Mouse (Mus musculus) CH12.LX (cell line): Measurements from ENCODE around the gene Nagpa. TPM values are rescaled to one million over a fixed set of nuclear protein-coding genes. Genes with fewer than 3 reads are reported as not detected.
A peak's percentile ranks its signal among the peaks of the same experiment; 100 is the strongest.

Experiments used
- DNase-seq: peaks from one replicate; pipeline ENCODE4 v3.0.0-alpha.2; 2013; ENCODE audit errors: extremely low read depth
- H3K27ac ChIP-seq: 2 replicates; pipeline ENCODE4 v1.5.1; 2012; ENCODE audit warnings: low read depth, mild to moderate bottlenecking, control low read depth, moderate library complexity; ENCODE audit not compliant: insufficient read depth
- H3K27me3 ChIP-seq: replicated peaks from 2 replicates; pipeline ENCODE3; 2012; ENCODE audit warnings: inconsistent platforms
- H3K36me3 ChIP-seq, 2 experiments: replicated peaks in 1 of 2; 2 replicates each; pipeline versions ENCODE3 to v1.6.1; 2012; ENCODE audit warnings: inconsistent platforms in 1 of 2, low read length in 1 of 2, mild to moderate bottlenecking in 1 of 2, mixed read lengths in 1 of 2, moderate library complexity in 1 of 2; ENCODE audit not compliant: control insufficient read depth in 1 of 2, insufficient read depth in 1 of 2
- H3K4me1 ChIP-seq, 2 experiments: 2 replicates each; pipeline ENCODE4 v1.6.1; 2012; ENCODE audit warnings: inconsistent platforms in 1 of 2, moderate library complexity in 1 of 2; ENCODE audit not compliant: insufficient read depth in 2 of 2, control insufficient read depth in 1 of 2
- H3K4me2 ChIP-seq: 2 replicates; pipeline ENCODE4 v1.6.1; 2012; ENCODE audit warnings: low read depth, mild to moderate bottlenecking, control low read depth; ENCODE audit not compliant: poor library complexity, insufficient read depth, severe bottlenecking
- H3K4me3 ChIP-seq, 3 experiments: fragments of 150-350 bp in 1 of 3; sonication (generic) in 1 of 3; replicated peaks in 1 of 3; 2 replicates each; pipeline versions ENCODE3 to v1.5.1; 2011 to 2012; ENCODE audit warnings: low read depth in 2 of 3, low read length in 2 of 3, mild to moderate bottlenecking in 2 of 3, moderate library complexity in 2 of 3, control low read depth in 1 of 3, improper control_type of control experiment in 1 of 3, inconsistent platforms in 1 of 3, mixed read lengths in 1 of 3; ENCODE audit not compliant: poor library complexity in 1 of 3
- H3K79me2 ChIP-seq: replicated peaks from 2 replicates; pipeline ENCODE4 v1.6.1; 2012; ENCODE audit warnings: mild to moderate bottlenecking, moderate library complexity; ENCODE audit not compliant: control insufficient read depth, poor library complexity, insufficient read depth, severe bottlenecking; ENCODE audit errors: extremely low read depth
- H3K9ac ChIP-seq: 2 replicates; pipeline ENCODE4 v1.6.1; 2012; ENCODE audit warnings: low read depth, mild to moderate bottlenecking, control low read depth, moderate library complexity; ENCODE audit not compliant: insufficient read depth
- H3K9me3 ChIP-seq: replicated peaks from 2 replicates; pipeline ENCODE3; 2012; ENCODE audit warnings: low read length, inconsistent platforms, mixed read lengths
- CHD1 ChIP-seq: IDR thresholded peaks from 2 replicates; pipeline ENCODE4 v1.6.1; 2012; ENCODE audit warnings: low read depth, low read length, improper control_type of control experiment, inconsistent platforms
- CHD2 ChIP-seq: IDR thresholded peaks from 2 replicates; pipeline ENCODE4 v1.6.1; 2011; ENCODE audit warnings: low read length, improper control_type of control experiment
- CTCF ChIP-seq, 2 experiments: IDR thresholded peaks in 1 of 2; conservative IDR thresholded peaks in 1 of 2; 2 replicates each; pipeline ENCODE4 v1.5.1; 2011 to 2012; ENCODE audit warnings: low read depth in 2 of 2, low read length in 2 of 2, improper control_type of control experiment in 1 of 2, inconsistent platforms in 1 of 2, mild to moderate bottlenecking in 1 of 2, moderate library complexity in 1 of 2
- ELF1 ChIP-seq: IDR thresholded peaks from 2 replicates; pipeline ENCODE4 v1.6.1; 2014; ENCODE audit warnings: low read depth, mild to moderate bottlenecking, inconsistent platforms, low read length, improper control_type of control experiment
- EP300 ChIP-seq: IDR thresholded peaks from 2 replicates; pipeline ENCODE4 v1.6.1; 2011; ENCODE audit warnings: low read length, improper control_type of control experiment
- GABPA ChIP-seq: IDR thresholded peaks from 2 replicates; pipeline ENCODE4 v1.6.1; 2012; ENCODE audit warnings: low read depth, low read length, improper control_type of control experiment, inconsistent platforms; ENCODE audit not compliant: insufficient replicate concordance
- HCFC1 ChIP-seq: IDR thresholded peaks from 2 replicates; pipeline ENCODE4 v1.6.1; 2012; ENCODE audit warnings: low read depth, mild to moderate bottlenecking, inconsistent platforms, low read length, improper control_type of control experiment
- IRF4 ChIP-seq: IDR thresholded peaks from 2 replicates; pipeline ENCODE4 v1.6.1; 2014; ENCODE audit warnings: low read depth, mild to moderate bottlenecking, inconsistent platforms, low read length, improper control_type of control experiment
- JUN ChIP-seq: IDR thresholded peaks from 2 replicates; pipeline ENCODE4 v1.6.1; 2011; ENCODE audit warnings: low read depth, mild to moderate bottlenecking, low read length, improper control_type of control experiment, moderate library complexity; ENCODE audit not compliant: insufficient read depth
- JUND ChIP-seq: conservative IDR thresholded peaks from 2 replicates; pipeline ENCODE4 v1.6.1; 2011; ENCODE audit warnings: low read depth, low read length, improper control_type of control experiment
- MAFK ChIP-seq: IDR thresholded peaks from 2 replicates; pipeline ENCODE4 v1.6.1; 2011; ENCODE audit warnings: low read length, improper control_type of control experiment; ENCODE audit not compliant: insufficient replicate concordance
- MAX ChIP-seq: IDR thresholded peaks from 2 replicates; pipeline ENCODE4 v1.6.1; 2011; ENCODE audit warnings: low read length, improper control_type of control experiment
- MAZ ChIP-seq: IDR thresholded peaks from 2 replicates; pipeline ENCODE4 v1.6.1; 2012; ENCODE audit warnings: low read depth, mild to moderate bottlenecking, inconsistent platforms, low read length, improper control_type of control experiment, moderate library complexity
- MYC ChIP-seq: IDR thresholded peaks from 2 replicates; pipeline ENCODE4 v1.6.1; 2011; ENCODE audit warnings: low read depth, mild to moderate bottlenecking, improper control_type of control experiment, low read length
- NELFE ChIP-seq: IDR thresholded peaks from 2 replicates; pipeline ENCODE4 v1.6.1; 2011; ENCODE audit warnings: low read depth, low read length, improper control_type of control experiment
- POLR2A ChIP-seq: IDR thresholded peaks from 2 replicates; pipeline ENCODE4 v1.6.1; 2011; ENCODE audit warnings: low read depth, mild to moderate bottlenecking, improper control_type of control experiment, low read length
- RAD21 ChIP-seq: IDR thresholded peaks from 2 replicates; pipeline ENCODE4 v1.6.1; 2011; ENCODE audit warnings: low read depth, mild to moderate bottlenecking, low read length, improper control_type of control experiment, moderate library complexity
- RCOR1 ChIP-seq: conservative IDR thresholded peaks from 2 replicates; pipeline ENCODE4 v1.6.1; 2012; ENCODE audit warnings: low read depth, mild to moderate bottlenecking, inconsistent platforms, low read length, improper control_type of control experiment
- SMC3 ChIP-seq: IDR thresholded peaks from 2 replicates; pipeline ENCODE4 v1.6.1; 2011; ENCODE audit warnings: low read depth, low read length, improper control_type of control experiment
- TBP ChIP-seq: conservative IDR thresholded peaks from 2 replicates; pipeline ENCODE4 v1.6.1; 2011; ENCODE audit warnings: low read depth, low read length, improper control_type of control experiment
- TCF12 ChIP-seq: IDR thresholded peaks from 2 replicates; pipeline ENCODE4 v1.6.1; 2014; ENCODE audit warnings: low read depth, mild to moderate bottlenecking, inconsistent platforms, low read length, improper control_type of control experiment
- UBTF ChIP-seq: IDR thresholded peaks from 2 replicates; pipeline ENCODE4 v1.6.1; 2012; ENCODE audit warnings: low read depth, mild to moderate bottlenecking, inconsistent platforms, low read length, improper control_type of control experiment, moderate library complexity
- USF1 ChIP-seq: IDR thresholded peaks from 2 replicates; pipeline ENCODE4 v1.6.1; 2014; ENCODE audit warnings: low read depth, mild to moderate bottlenecking, inconsistent platforms, low read length, improper control_type of control experiment
- USF2 ChIP-seq: conservative IDR thresholded peaks from 2 replicates; pipeline ENCODE4 v1.6.1; 2011; ENCODE audit warnings: low read depth, low read length, improper control_type of control experiment
- ZKSCAN1 ChIP-seq: IDR thresholded peaks from 2 replicates; pipeline ENCODE4 v1.6.1; 2012; ENCODE audit warnings: low read depth, inconsistent platforms, low read length, improper control_type of control experiment, borderline replicate concordance
- ZMIZ1 ChIP-seq: IDR thresholded peaks from 2 replicates; pipeline ENCODE4 v1.6.1; 2012; ENCODE audit warnings: low read depth, mild to moderate bottlenecking, inconsistent platforms, low read length, improper control_type of control experiment
- ZNF384 ChIP-seq: IDR thresholded peaks from 2 replicates; pipeline ENCODE4 v1.6.1; 2012; ENCODE audit warnings: low read depth, low read length, improper control_type of control experiment, inconsistent platforms
- dilution Hi-C: fragments of 300-500 bp; cut with MboI; formaldehyde crosslinking; loops from 2 replicates; pipeline ENCODE4 v1.14.3; 2020; ENCODE audit warnings: low sequenced_read_pairs; ENCODE audit not compliant: extremely low pct_unique_long_range_greater_than_20kb, extremely low pct_ligation_motif_present
- in situ Hi-C: fragments of 300-500 bp; cut with MboI; formaldehyde crosslinking; loops from 3 replicates; pipeline ENCODE4 v1.14.3; 2019; ENCODE audit warnings: low sequenced_read_pairs, low pct_ligation_motif_present, low pct_unique_long_range_greater_than_20kb, mixed read lengths
- polyA plus RNA-seq: library from polyadenylated mRNA; unstranded; fragments of >175 nt; gene quantifications from 2 replicates; pipeline ENCODE4 v1.2.1, GENCODE M21; 2012; ENCODE audit warnings: low read depth; ENCODE audit not compliant: insufficient read length
- total RNA-seq, 2 experiments: library from RNA; depleted of rRNA; stranded (reverse); fragments of 300-350 nt in 1 of 2; fragments of >200 nt in 1 of 2; gene quantifications; 2 replicates each; pipeline ENCODE4 v1.2.3; 2012 to 2014

Nagpa gene
- total and polyA plus RNA-seq, 3 experiments, result 41.9 to 80.6 (median 50.2) TPM

DNA sequence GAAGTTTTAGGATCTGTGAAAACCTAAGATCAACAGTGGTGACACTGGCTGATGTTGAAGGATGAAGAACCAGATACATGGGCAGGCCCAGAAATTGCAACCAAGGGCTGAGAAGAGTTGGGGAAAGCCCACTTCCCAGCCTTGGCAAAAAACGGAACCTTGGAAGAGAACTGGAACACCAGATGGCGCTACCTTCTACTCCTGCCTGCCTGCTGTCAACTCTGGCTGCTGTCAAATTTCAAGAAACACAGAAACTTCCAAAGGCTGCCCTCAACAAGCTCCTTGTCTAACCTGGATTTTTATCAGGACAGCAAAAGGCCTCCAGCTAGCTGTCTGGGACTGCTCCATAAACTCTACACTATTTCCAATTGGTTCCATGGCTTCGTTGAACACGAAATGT is 1.1 kb downstream of the Nagpa start (continued):
- TF ChIP-seq USF1 (no peak), MAFK (0 out of 2 replicates have a peak, but pooled peaks have one; percentile 22), ZNF384 (no peak), TCF12 (no peak), MYC (peak; percentile 49; the same call in 1 of the 2 replicates), MAZ (no peak), GABPA (no peak)

DNA sequence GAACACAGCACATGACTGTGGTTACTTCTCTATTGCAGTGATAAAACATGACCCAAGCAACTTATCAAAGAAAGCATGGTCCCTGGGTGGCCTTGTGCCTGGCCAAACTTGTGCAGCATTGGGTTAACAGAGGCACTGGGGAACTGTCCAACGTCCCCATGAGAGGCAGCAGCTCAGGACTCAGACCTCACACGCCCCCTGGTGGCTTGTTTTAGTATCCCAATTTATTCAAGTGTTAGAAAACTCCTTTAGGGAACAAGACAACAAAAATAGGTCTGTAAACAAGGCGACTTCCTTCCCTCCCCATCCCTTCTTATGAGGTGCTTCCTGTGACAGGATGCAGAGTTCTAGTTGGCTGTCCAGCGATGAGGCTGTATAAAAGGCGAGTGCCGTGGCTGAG is 8.7 kb downstream of the Nagpa start:
- Histone ChIP-seq H3K9me3 (no peaks in the 10 kb centered on the region), H3K79me2 (no peaks in the 10 kb centered on the region), H3K4me3 (no peak overlapping the region), H3K27ac (no peak overlapping the region), H3K36me3 (peaks cover 41 to 59% of the 10 kb centered on the region in 2 experiments), H3K9ac (no peak overlapping the region), H3K4me2 (no peak overlapping the region), H3K27me3 (peaks cover 3% of the 10 kb centered on the region), H3K4me1 (no peaks in the 10 kb centered on the region)
- in situ Hi-C loops (no loop called here), dilution Hi-C loops (no loop called here)
- TF ChIP-seq CHD2 (no peak), ZMIZ1 (no peak), HCFC1 (no peak), TCF12 (no peak), CTCF (conservative IDR thresholded peaks at IDR 0.05 in 1 of 2, IDR thresholded peaks at IDR 0.05 in 1 of 2; ENCODE audit: low read depth in 2 of 2, low read length in 2 of 2) (peak; percentile 83 to 91), IRF4 (no peak; the same call in 1 of the 2 replicates), SMC3 (peak; percentile 65), POLR2A (no peak), TBP (no peak), RAD21 (peak; percentile 74), MAZ (no peak), UBTF (no peak)
- peak; percentile 72 for DNase-seq

DNA sequence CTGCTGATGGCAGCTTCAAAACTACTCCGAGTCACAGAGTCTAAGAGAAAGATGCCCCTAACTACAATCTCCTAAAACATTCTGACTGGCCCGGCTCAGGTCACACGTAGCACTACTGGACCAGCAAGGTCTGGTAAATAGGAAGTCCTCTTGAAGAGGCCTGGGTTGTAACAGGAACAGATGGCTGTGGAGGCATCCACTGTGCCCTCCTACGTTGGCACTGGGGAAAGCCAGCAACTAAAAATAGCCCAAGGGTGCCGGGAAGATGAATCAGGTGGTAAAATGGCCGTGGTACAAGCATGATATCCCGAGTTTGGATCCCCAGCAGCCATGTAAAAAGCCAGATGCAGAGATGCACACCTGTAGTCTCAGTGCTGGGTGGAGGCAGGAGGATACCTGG is 17.6 kb downstream of the Nagpa start:
- no peak overlapping the region for H3K4me2 ChIP-seq
- no peak overlapping the region for H3K9ac ChIP-seq
- DNase-seq, result no peak
- no peak overlapping the region for H3K4me3 ChIP-seq
- TF ChIP-seq SMC3, result no peak
- no peak for TF ChIP-seq UBTF
- no peak for TF ChIP-seq NELFE
- TF ChIP-seq USF1, result no peak
- no peak for TF ChIP-seq CHD1
- TF ChIP-seq RCOR1, result no peak
- TF ChIP-seq USF2, result no peak
- TF ChIP-seq CTCF (conservative IDR thresholded peaks at IDR 0.05 in 1 of 2, IDR thresholded peaks at IDR 0.05 in 1 of 2; ENCODE audit: low read depth in 2 of 2, low read length in 2 of 2), result no peak
- no peak for TF ChIP-seq ZKSCAN1
- no peak for TF ChIP-seq ZMIZ1
- no peak for TF ChIP-seq MAX
- no peak for TF ChIP-seq RAD21
- TF ChIP-seq MAZ, result no peak
- no peak for TF ChIP-seq EP300
- no peak for TF ChIP-seq MAFK
- TF ChIP-seq JUND, result no peak
- no peak for TF ChIP-seq JUN
- TF ChIP-seq ELF1, result no peak
- TF ChIP-seq, all 38 proteins: peak for 0
- H3K27me3 ChIP-seq, result peaks cover 17% of the 10 kb centered on the region
- no peaks in the 10 kb centered on the region for H3K9me3 ChIP-seq
- H3K4me1 ChIP-seq, result peaks cover 0 to 20% of the 10 kb centered on the region in 2 experiments; a peak in 2 of 4 replicates
- H3K79me2 ChIP-seq, result no peaks in the 10 kb centered on the region
- dilution Hi-C loops, result no loop called here
- no peak overlapping the region for H3K27ac ChIP-seq
- in situ Hi-C loops, result no loop called here
- no peaks in the 10 kb centered on the region for H3K36me3 ChIP-seq
